Comparison of ENCODE assay signal across 8 mouse cellular contexts in the genomic region with DNA sequence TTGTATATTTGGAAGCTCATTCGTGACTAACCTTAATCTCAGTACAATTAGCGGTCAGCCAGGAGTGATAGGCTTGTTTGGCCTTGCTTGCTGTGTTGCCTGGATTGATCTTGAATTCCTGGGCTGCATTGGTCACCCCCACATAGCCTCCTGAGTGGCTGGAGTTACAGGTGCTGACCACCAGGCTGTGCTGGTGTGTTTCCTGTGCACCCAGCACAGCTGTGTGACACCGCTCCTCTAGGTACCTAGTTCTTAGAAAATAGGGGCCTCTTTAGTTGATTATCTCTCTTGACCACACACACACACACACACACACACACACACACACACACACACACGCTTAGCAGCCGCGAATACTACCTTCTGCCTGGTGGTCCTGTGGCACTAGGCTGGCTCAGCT. TPM values are rescaled to one million over a fixed set of nuclear protein-coding genes. Genes with fewer than 3 reads are reported as not detected.
DNase-seq lines count a peak whose midpoint lies in the region; ATAC-seq and TF ChIP-seq lines count a peak whose summit lies in the region.

No protein-coding gene starts in this region.

- no peak overlapping the region for H3K9ac ChIP-seq in heart, embryonic 11.5 days (ENCODE audit: low read depth, low read length)
- H3K9ac ChIP-seq in stomach, postnatal 0 days (ENCODE audit: low read length) = no peak overlapping the region

- H3K36me3 ChIP-seq in heart, embryonic 11.5 days (ENCODE audit: control insufficient read depth, insufficient read depth, low read length) = no peaks in the 10 kb centered on the region
- no peaks in the 10 kb centered on the region for H3K36me3 ChIP-seq in stomach, postnatal 0 days (ENCODE audit: control insufficient read depth, insufficient read depth, low read length)

- intact Hi-C loops in heart, postnatal 25 days (cut with DNase I) = no loop called here

- no peak overlapping the region for H3K4me3 ChIP-seq in heart, embryonic 11.5 days (ENCODE audit: low read depth, low read length)
- no peak overlapping the region for H3K4me3 ChIP-seq in stomach, postnatal 0 days (ENCODE audit: low read depth, low read length)

- H3K27ac ChIP-seq in heart, embryonic 11.5 days (ENCODE audit: low read depth, low read length) = no peak overlapping the region
- no peak overlapping the region for H3K27ac ChIP-seq in stomach, postnatal 0 days (replicated peaks)

- H3K9me3 ChIP-seq in heart, embryonic 11.5 days (replicated peaks; ENCODE audit: control insufficient read depth, low read length) = no peaks in the 10 kb centered on the region
- no peaks in the 10 kb centered on the region for H3K9me3 ChIP-seq in stomach, postnatal 0 days (ENCODE audit: control insufficient read depth, low read length)

- no peaks in the 10 kb centered on the region for H3K27me3 ChIP-seq in heart, embryonic 11.5 days (ENCODE audit: control insufficient read depth, insufficient read depth, low read length)
- H3K27me3 ChIP-seq in stomach, postnatal 0 days (ENCODE audit: control insufficient read depth, insufficient read depth, low read length) = no peaks in the 10 kb centered on the region

- peak; percentile 73 for TF ChIP-seq CTCF in stomach, postnatal 0 days (IDR thresholded peaks at IDR 0.05; ENCODE audit: low read depth)

- peak; percentile 44; the same call in 1 of the 2 replicates for ATAC-seq in heart, embryonic 11.5 days (replicated peaks; ENCODE audit: insufficient number of reproducible peaks, low FRiP score, low TSS enrichment)
- peak; percentile 21; the same call in 1 of the 2 replicates for ATAC-seq in granulocyte monocyte progenitor cell, adult 5-6 weeks (replicated peaks; ENCODE audit: poor library complexity, severe bottlenecking)
- peak; percentile 41; the same call in 1 of the 2 replicates for ATAC-seq in stomach, postnatal 0 days (ENCODE audit: low FRiP score, low TSS enrichment)

- H3K4me1 ChIP-seq in heart, embryonic 11.5 days (ENCODE audit: control insufficient read depth, insufficient read depth, low read length) = peaks cover 13% of the 10 kb centered on the region; the same call in 1 of the 2 replicates
- H3K4me1 ChIP-seq in stomach, postnatal 0 days (replicated peaks; ENCODE audit: control insufficient read depth, insufficient read depth) = no peaks in the 10 kb centered on the region

- no peak overlapping the region for H3K4me2 ChIP-seq in heart, embryonic 11.5 days
- H3K4me2 ChIP-seq in stomach, postnatal 0 days (replicated peaks; ENCODE audit: low read depth) = no peak overlapping the region

- DNase-seq in heart, postnatal 25 days (ENCODE audit: low spot score) = no peak
- peak; percentile 29 for DNase-seq in thymus, postnatal 0 days (ENCODE audit: low spot score)
- DNase-seq in thymus, adult 18-20 months = no peak
- peak; percentile 51 for DNase-seq in stomach, postnatal 0 days (ENCODE audit: low spot score)
- DNase-seq in gastrocnemius, postnatal 25 days = no peak
- no peak for DNase-seq in urinary bladder, adult 18-20 months (ENCODE audit: low spot score in 2 of 2)

- no peak for TF ChIP-seq EP300 in stomach, postnatal 0 days (optimal IDR thresholded peaks at IDR 0.05)

- WGBS in heart, embryonic 11.5 days (ENCODE audit: insufficient replicate concordance) = 44% methylated on average over 6 of the region's 6 CpGs
- WGBS in stomach, postnatal 0 days = 53% methylated on average over 6 of the region's 6 CpGs

RNA-seq across cellular contexts. Expression of gene Slc41a3, which starts 3.7 kb away (rescaled TPM):
- polyA plus RNA-seq in heart, embryonic 11.5 days (2014; fragmentation: Nextera tagmentation; extraction: Ambion mirVana) = 11.1 and 12.6 TPM in 2 replicates
- 100 to 1,000 TPM in 1 of 2 experiments, 10 to 100 TPM in 1; 51.0 to 103 TPM for total RNA-seq in heart, postnatal 25 days (2021)
- 5.0 and 7.5 TPM in 2 replicates for polyA plus RNA-seq in thymus, postnatal 0 days (2015; fragmentation: Nextera tagmentation; extraction: Ambion mirVana)
- total RNA-seq in granulocyte monocyte progenitor cell, adult 5-6 weeks (2014; fragmentation: Nextera tagmentation) = 2.9 and 5.5 TPM in 2 replicates
- 1.9 and 2.3 TPM in 2 replicates for total RNA-seq in granulocyte monocyte progenitor cell, adult 5-6 weeks (2017)
- polyA plus RNA-seq in stomach, postnatal 0 days (2015; fragmentation: Nextera tagmentation; extraction: Ambion mirVana) = 4.1 and 4.3 TPM in 2 replicates
- total RNA-seq in gastrocnemius, postnatal 25 days (2021) = 10 to 100 TPM; 58.4 to 76.2 TPM

Comparison
In these comparisons a context has a peak if more than half of its experiments do, and no peak if none do; other contexts are left out.
1. DNase-seq: peak in thymus, postnatal 0 days (single experiment) and stomach, postnatal 0 days (single experiment); none in heart, postnatal 25 days (single experiment), thymus, adult 18-20 months (0 of 2), gastrocnemius, postnatal 25 days (single experiment) and urinary bladder, adult 18-20 months (0 of 2).
2. RNA of gene Slc41a3, which starts 3.7 kb away (total RNA-seq): 51.0 to 103 TPM in heart, postnatal 25 days and 58.4 to 76.2 TPM in gastrocnemius, postnatal 25 days; 1.9 to 5.5 TPM in granulocyte monocyte progenitor cell, adult 5-6 weeks; every median in the first group is over 4 times any median in the second.
3. Peak in every context shown above with its lines, with median percentiles within 50 percentile points of each other: ATAC-seq.